Mouse (Mus musculus): ENCODE results near the gene Dlst. TPM values are rescaled to one million over a fixed set of nuclear protein-coding genes. Genes with fewer than 3 reads are reported as not detected.
A peak's percentile ranks its signal among the peaks of the same experiment; 100 is the strongest.

The Dlst gene
- polyA plus RNA-seq, 1 experiment, result 151 TPM

DNA sequence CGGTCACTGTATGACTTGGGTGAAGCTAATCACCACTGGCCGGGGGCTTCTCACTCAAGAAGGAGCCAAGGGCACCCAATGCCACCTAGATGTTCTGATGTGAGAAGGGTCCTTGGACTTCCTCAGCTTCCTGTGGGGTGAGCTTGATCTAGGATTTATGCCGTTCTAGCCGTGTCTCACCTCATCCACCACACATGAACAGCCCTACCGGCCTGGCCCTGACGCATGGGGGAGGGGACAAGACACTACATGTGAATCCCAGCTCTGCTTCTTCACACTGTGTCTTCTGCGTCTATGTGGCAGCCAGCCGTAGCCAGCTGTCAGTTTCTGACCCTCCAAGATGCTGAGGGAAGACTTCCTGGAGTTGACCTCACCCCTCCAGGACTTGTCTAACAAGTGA lies 48.2 kb downstream of the Dlst start:
- no peak overlapping the region for H3K27ac ChIP-seq (ENCODE audit: insufficient read depth, low read length)
- peaks cover 8% of the 10 kb centered on the region; the same call in 1 of the 2 replicates for H3K4me1 ChIP-seq (ENCODE audit: control insufficient read depth, insufficient read depth, low read length)
- H3K4me3 ChIP-seq (ENCODE audit: insufficient read depth, low read length), result no peak overlapping the region
- TF ChIP-seq POLR2A (IDR thresholded peaks at IDR 0.05; ENCODE audit: low read depth, low read length) (no peak), CTCF (IDR thresholded peaks at IDR 0.05; ENCODE audit: borderline replicate concordance, insufficient read depth, low read length) (no peak)

DNA sequence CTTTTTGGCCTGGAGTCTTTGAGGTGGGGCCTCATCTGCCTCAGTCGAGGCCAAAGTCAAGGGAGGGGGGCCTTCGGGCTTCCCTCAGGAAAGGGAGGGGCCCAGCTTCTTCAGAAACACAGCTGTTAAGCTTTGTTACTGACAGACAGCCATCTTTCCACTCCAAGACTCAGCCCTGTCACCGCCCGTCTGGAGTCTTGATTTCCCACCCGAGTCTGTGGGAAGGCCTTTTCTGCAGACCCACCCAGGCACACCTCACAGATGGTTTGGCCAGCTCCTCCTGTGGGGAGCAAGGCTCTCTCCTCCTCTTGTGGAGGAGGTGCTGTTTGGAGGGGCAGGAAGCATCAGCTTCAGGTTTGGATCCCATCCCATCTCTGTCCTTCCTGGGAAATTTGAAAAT lies 49.0 kb downstream of the Dlst start:
- Histone ChIP-seq H3K4me1 (ENCODE audit: control insufficient read depth, insufficient read depth, low read length) (peaks cover 8% of the 10 kb centered on the region; the same call in 1 of the 2 replicates), H3K27ac (ENCODE audit: insufficient read depth, low read length) (no peak overlapping the region), H3K4me3 (ENCODE audit: insufficient read depth, low read length) (no peak overlapping the region)
- no peak for TF ChIP-seq POLR2A (IDR thresholded peaks at IDR 0.05; ENCODE audit: low read depth, low read length)
- no peak for TF ChIP-seq CTCF (IDR thresholded peaks at IDR 0.05; ENCODE audit: borderline replicate concordance, insufficient read depth, low read length)

DNA sequence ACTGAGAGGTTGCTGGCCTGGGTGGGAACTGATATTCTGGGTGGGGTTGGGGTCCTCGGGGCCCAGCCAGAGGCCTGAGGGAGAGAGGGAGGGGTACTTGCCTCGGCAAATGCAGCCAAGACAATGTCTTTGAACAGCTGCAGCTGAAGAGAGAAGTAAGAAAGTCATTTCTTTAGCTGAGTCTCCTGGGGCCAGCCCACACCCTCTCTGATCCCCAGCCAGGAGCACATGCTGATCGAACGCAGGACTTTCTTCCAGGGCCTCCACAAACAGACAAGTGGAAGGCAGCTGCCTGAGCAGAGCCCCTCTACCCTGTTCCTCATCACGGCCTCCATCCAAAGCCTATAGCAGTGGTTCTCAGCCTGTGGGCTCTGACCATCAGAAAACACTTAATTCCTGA lies 54.4 kb downstream of the Dlst start:
- TF ChIP-seq POLR2A (IDR thresholded peaks at IDR 0.05; ENCODE audit: low read depth, low read length) (no peak), CTCF (IDR thresholded peaks at IDR 0.05; ENCODE audit: borderline replicate concordance, insufficient read depth, low read length) (no peak)
- no peaks in the 10 kb centered on the region for H3K4me1 ChIP-seq (ENCODE audit: control insufficient read depth, insufficient read depth, low read length)
- H3K27ac ChIP-seq (ENCODE audit: insufficient read depth, low read length), result no peak overlapping the region
- no peak overlapping the region for H3K4me3 ChIP-seq (ENCODE audit: insufficient read depth, low read length)

DNA sequence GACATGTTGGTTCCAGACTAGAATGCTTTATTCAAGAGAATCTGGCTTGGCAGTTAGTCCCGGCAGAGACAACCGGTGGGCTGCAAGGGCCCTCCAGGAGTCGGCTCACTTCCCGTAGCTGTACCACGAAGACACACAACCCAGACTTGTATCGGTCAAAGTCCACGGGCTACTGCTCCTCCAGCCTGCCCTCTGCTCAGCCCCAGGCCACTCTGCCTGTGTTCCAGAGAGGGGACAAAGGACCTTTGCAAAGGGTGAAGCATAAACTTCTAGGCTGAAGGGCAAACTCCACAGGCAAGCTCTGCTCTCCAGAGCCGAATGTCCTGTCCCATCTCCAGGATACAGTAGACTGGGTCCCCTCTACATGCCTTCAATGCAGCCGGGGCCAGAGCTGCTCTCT lies 56.0 kb downstream of the Dlst start:
- no peaks in the 10 kb centered on the region for H3K4me1 ChIP-seq (ENCODE audit: control insufficient read depth, insufficient read depth, low read length)
- TF ChIP-seq POLR2A (IDR thresholded peaks at IDR 0.05; ENCODE audit: low read depth, low read length), result no peak
- no peak for TF ChIP-seq CTCF (IDR thresholded peaks at IDR 0.05; ENCODE audit: borderline replicate concordance, insufficient read depth, low read length)
- H3K4me3 ChIP-seq (ENCODE audit: insufficient read depth, low read length), result no peak overlapping the region
- no peak overlapping the region for H3K27ac ChIP-seq (ENCODE audit: insufficient read depth, low read length)

DNA sequence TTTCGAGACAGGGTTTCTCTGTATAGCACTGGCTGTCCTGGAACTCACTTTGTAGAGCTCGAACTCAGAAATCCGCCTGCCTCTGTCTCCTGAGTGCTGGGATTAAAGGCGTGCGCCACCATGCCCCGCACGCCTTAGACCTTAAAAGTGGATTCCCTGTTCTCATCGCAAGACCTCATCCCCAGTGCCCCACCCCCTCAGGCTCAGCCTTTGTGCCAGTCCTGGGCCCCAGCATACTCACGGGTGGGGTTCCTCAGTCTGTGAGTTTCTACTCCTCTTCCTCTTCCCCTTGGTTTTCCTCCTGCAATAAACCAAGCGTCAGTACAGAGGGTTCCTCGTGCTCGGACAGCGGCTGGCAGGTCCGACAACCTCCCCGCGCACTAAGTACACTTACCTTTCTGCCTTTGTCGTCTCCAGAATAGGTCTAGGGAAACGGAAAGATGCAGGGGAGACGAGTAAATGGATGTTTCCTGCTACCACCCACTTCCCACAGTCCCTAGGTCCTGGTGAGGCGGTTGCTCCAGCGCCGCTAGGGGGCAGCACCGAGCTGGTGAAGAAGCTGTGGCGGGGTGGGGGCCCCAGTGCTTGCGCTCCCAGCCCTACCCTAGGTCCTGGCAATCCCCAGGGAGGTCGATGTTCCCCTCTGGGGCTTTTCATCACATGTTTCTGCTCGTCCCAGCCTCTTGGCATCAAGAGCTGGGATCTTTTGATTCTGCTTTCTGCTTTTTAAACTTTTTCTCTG lies 58.7 kb downstream of the Dlst start:
- Histone ChIP-seq H3K4me1 (ENCODE audit: control insufficient read depth, insufficient read depth, low read length) (no peaks in the 10 kb centered on the region), H3K4me3 (ENCODE audit: insufficient read depth, low read length) (no peak overlapping the region), H3K27ac (ENCODE audit: insufficient read depth, low read length) (no peak overlapping the region)
- no peak for TF ChIP-seq POLR2A (IDR thresholded peaks at IDR 0.05; ENCODE audit: low read depth, low read length)
- TF ChIP-seq CTCF (IDR thresholded peaks at IDR 0.05; ENCODE audit: borderline replicate concordance, insufficient read depth, low read length), result peak; percentile 84

DNA sequence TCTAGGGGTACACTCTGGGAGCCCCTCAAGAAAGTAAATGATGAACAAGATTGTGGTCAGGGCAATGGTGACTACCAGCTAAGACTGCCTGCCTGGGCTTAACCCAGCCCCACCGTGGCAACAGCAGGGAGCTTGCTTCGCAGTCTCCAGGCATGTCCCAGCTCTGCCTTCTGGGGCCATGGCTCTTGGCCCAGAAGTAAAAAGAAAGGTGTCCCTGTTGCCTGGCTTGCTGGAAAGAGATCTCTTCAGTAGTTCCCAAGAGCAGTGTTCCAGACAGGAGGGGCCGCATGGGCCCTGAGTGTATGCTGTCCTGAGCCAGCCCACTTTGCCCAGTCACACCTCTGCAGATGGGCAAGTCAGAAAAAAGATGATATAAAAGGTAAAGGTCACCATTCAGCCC lies 59.2 kb downstream of the Dlst start:
- TF ChIP-seq POLR2A (IDR thresholded peaks at IDR 0.05; ENCODE audit: low read depth, low read length) (no peak), CTCF (IDR thresholded peaks at IDR 0.05; ENCODE audit: borderline replicate concordance, insufficient read depth, low read length) (no peak)
- no peak overlapping the region for H3K4me3 ChIP-seq (ENCODE audit: insufficient read depth, low read length)
- no peak overlapping the region for H3K27ac ChIP-seq (ENCODE audit: insufficient read depth, low read length)
- H3K4me1 ChIP-seq (ENCODE audit: control insufficient read depth, insufficient read depth, low read length), result no peaks in the 10 kb centered on the region

DNA sequence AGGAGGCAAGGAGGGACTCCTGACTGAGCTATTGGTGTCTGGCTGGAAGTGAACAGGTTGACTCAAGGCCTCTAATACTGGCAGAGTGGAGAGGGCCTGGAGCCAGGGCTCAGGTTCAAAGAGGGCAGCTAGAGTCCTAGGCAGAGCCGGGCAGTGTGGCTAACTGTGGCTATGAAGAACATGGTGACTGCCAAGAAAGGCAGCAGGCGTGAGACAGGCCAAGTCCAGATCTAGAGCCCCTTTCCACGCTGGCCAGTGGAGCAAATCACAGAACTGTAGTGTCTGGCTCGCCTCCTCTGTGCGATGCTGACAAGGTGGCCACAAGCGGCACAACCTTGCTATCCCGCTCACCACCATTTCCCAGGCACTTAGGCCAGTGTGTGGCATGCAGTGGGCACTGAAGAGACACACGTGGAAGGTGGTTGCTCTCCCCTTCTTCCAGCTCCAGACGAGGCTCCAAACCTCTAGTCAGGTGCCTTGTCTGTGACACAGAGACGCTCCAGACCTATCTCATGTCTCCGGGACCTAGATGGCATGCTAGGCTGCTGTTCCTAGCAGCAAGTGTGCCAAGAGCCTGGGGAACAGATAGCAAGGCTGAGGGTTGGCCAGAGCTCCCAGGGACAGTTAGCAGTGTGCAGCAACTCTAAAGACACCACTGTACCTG lies 59.8 kb downstream of the Dlst start:
- TF ChIP-seq POLR2A (IDR thresholded peaks at IDR 0.05; ENCODE audit: low read depth, low read length), result no peak
- TF ChIP-seq CTCF (IDR thresholded peaks at IDR 0.05; ENCODE audit: borderline replicate concordance, insufficient read depth, low read length), result no peak
- Histone ChIP-seq H3K4me1 (ENCODE audit: control insufficient read depth, insufficient read depth, low read length) (no peaks in the 10 kb centered on the region), H3K4me3 (ENCODE audit: insufficient read depth, low read length) (no peak overlapping the region), H3K27ac (ENCODE audit: insufficient read depth, low read length) (no peak overlapping the region)

DNA sequence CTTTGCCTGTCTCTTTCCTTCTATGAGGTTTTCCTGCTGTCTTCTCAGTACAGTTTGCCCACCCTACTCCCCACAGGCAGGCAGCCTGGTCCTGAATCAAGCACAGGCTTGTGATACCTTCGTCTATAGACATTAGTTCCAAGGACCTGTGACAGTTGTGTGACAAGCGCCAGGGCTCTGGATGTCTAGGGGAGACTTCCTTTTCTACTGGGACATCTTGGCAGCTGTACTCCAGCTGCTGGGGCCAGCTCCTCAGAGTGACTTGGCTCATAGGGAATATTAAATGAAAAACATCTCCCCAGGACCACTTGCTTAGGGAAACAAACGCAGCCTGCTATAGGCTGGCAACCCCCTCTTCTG lies 60.3 kb downstream of the Dlst start:
- Histone ChIP-seq H3K4me1 (ENCODE audit: control insufficient read depth, insufficient read depth, low read length) (no peaks in the 10 kb centered on the region), H3K4me3 (ENCODE audit: insufficient read depth, low read length) (no peak overlapping the region), H3K27ac (ENCODE audit: insufficient read depth, low read length) (no peak overlapping the region)
- no peak for TF ChIP-seq CTCF (IDR thresholded peaks at IDR 0.05; ENCODE audit: borderline replicate concordance, insufficient read depth, low read length)

DNA sequence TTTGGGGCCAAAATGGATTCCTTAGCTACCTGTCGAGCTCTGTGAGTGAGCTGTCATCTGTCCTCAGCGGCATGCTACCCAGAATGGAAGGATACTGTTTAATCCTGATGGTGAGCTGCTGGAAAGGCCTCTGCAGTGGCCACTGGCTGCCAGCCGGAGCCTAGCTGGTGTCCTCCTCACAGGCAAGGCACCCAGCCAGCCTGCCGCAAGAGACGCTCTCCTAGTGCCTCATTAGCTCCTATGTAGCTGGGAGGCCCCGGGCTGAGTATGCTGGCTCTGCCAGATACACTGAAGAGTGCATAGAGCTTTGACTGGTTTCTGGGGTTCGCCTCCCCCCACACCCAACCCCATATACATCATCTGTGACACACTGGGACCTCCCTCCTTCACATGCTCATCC lies 63.4 kb downstream of the Dlst start:
- H3K27ac ChIP-seq (ENCODE audit: insufficient read depth, low read length), result no peak overlapping the region
- TF ChIP-seq CTCF (IDR thresholded peaks at IDR 0.05; ENCODE audit: borderline replicate concordance, insufficient read depth, low read length) (no peak), POLR2A (IDR thresholded peaks at IDR 0.05; ENCODE audit: low read depth, low read length) (no peak)
- no peak overlapping the region for H3K4me3 ChIP-seq (ENCODE audit: insufficient read depth, low read length)
- H3K4me1 ChIP-seq (ENCODE audit: control insufficient read depth, insufficient read depth, low read length), result no peaks in the 10 kb centered on the region

DNA sequence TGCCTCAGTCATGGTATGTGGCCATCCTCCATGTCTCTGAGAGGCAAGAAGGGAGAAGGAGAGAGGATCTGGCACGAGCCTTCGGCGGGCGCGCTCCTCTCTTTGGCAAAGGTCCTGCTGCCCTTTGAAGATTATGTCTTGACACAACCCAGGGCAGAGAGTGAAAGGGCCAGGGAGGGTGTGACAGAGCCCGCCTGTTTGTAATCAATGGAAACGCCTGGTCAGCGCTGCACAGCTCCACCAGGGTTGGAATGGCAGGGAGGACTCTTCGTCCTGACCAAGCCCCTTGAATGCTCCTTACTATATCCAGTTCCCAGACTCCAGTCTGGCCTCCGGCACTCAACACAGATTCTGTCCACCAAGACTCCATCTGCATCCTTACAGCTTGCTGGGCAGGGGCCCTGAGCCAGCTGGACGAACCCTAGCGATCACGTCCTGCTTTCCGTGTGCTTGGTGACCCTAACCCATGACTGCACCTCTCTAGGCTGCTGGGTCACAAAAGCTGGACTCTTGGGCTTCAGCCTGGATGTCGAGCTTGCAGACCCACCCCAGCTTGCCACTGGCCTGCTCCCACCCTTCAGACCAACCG lies 64.5 kb downstream of the Dlst start:
- H3K4me3 ChIP-seq (ENCODE audit: insufficient read depth, low read length), result no peak overlapping the region
- TF ChIP-seq POLR2A (IDR thresholded peaks at IDR 0.05; ENCODE audit: low read depth, low read length) (no peak), CTCF (IDR thresholded peaks at IDR 0.05; ENCODE audit: borderline replicate concordance, insufficient read depth, low read length) (no peak)
- no peaks in the 10 kb centered on the region for H3K4me1 ChIP-seq (ENCODE audit: control insufficient read depth, insufficient read depth, low read length)
- no peak overlapping the region for H3K27ac ChIP-seq (ENCODE audit: insufficient read depth, low read length)
